Mouse (Mus musculus): Measurements from ENCODE around the gene Nmnat1.

DNA sequence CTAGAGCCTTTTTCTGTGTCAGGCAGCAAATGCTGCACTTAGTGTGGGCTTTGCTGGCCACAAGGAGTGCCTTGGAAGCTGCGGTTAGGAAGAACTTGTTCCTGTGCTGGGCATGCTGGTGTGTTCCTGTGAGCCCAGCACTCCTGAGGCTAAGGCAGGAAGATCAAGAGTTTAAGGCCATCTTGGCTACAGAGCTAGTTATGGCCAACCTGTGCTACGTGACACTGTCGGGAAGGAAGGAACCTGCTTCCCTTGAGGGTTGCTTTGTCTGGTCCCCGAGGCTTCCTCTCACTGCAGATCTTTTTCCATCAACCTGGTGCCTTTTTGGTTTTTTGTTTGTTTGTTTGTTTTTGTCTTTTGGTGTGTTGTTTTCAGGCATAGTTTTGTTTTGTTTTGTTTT, 40.2 kb upstream of the Nmnat1 start:
- no peak for TF ChIP-seq CTCF (conservative IDR thresholded peaks at IDR 0.05 in 1 of 2, IDR thresholded peaks at IDR 0.05 in 1 of 2; ENCODE audit: low read depth in 2 of 2, low read length in 2 of 2)
- TF ChIP-seq USF1 (IDR thresholded peaks at IDR 0.05; ENCODE audit: low read depth, low read length): no peak
- TF ChIP-seq ELF1 (IDR thresholded peaks at IDR 0.05; ENCODE audit: low read depth, low read length): no peak
- no peak for TF ChIP-seq POLR2AphosphoS2 (IDR thresholded peaks at IDR 0.05; ENCODE audit: low read depth, low read length)
- TF ChIP-seq TCF12 (IDR thresholded peaks at IDR 0.05; ENCODE audit: low read depth, low read length): no peak
- TF ChIP-seq MEF2A (IDR thresholded peaks at IDR 0.05; ENCODE audit: borderline replicate concordance, low read depth, low read length): no peak
- no peak for TF ChIP-seq UBTF (IDR thresholded peaks at IDR 0.05; ENCODE audit: low read depth, low read length)
- TF ChIP-seq HCFC1 (IDR thresholded peaks at IDR 0.05; ENCODE audit: low read depth, low read length): no peak
- no peak for TF ChIP-seq MAX (IDR thresholded peaks at IDR 0.05; ENCODE audit: low read length)
- no peak for TF ChIP-seq TBP (conservative IDR thresholded peaks at IDR 0.05; ENCODE audit: low read depth, low read length)
- no peak for TF ChIP-seq MAZ (IDR thresholded peaks at IDR 0.05; ENCODE audit: low read depth, low read length)

All from CH12.LX (cell line).